Mouse (Mus musculus) forebrain, embryonic 13.5 days (tissue): ENCODE results near the gene Agpat2. TPM values are rescaled to one million over a fixed set of nuclear protein-coding genes. Genes with fewer than 3 reads are reported as not detected.
A peak's percentile ranks its signal among the peaks of the same experiment; 100 is the strongest.

Source experiments
- ATAC-seq: fragments of 200-750 bp; cut with Nextera tagmentation; 2 replicates; pipeline ENCODE4 v1.8.0; 2017
- H3K27ac ChIP-seq: fragments of 300-500 bp; sonication (generic); 2 replicates; pipeline ENCODE4 v1.5.1; 2015; ENCODE audit warnings: inconsistent platforms, mild to moderate bottlenecking, moderate library complexity
- H3K27me3 ChIP-seq: fragments of 300-500 bp; sonication (generic); 2 replicates; pipeline ENCODE4 v1.6.1; 2015; ENCODE audit warnings: mild to moderate bottlenecking, inconsistent platforms
- H3K36me3 ChIP-seq: fragments of 300-500 bp; sonication (generic); 2 replicates; pipeline ENCODE4 v1.6.1; 2015; ENCODE audit warnings: mild to moderate bottlenecking, inconsistent platforms; ENCODE audit not compliant: poor library complexity, severe bottlenecking
- H3K4me1 ChIP-seq: fragments of 300-500 bp; sonication (generic); 2 replicates; pipeline ENCODE4 v1.6.1; 2015; ENCODE audit warnings: inconsistent platforms
- H3K4me2 ChIP-seq: fragments of 300-500 bp; sonication (generic); 2 replicates; pipeline ENCODE4 v1.6.1; 2015; ENCODE audit warnings: inconsistent platforms, mild to moderate bottlenecking, moderate library complexity
- H3K4me3 ChIP-seq: fragments of 300-500 bp; sonication (generic); 2 replicates; pipeline ENCODE4 v1.5.1; 2015; ENCODE audit warnings: mild to moderate bottlenecking, inconsistent platforms
- H3K9ac ChIP-seq: fragments of 300-500 bp; sonication (generic); 2 replicates; pipeline ENCODE4 v1.6.1; 2015; ENCODE audit warnings: mild to moderate bottlenecking, inconsistent platforms
- H3K9me3 ChIP-seq: fragments of 300-500 bp; sonication (generic); replicated peaks from 2 replicates; pipeline ENCODE4 v1.6.1; 2016; ENCODE audit warnings: inconsistent platforms
- WGBS: fragments of 180-500 bp; shearing (Covaris S2); methylation state at CpG from one replicate; pipeline ENCODE4 v1.1.7; 2015; 5-methylcytosine and 5-hydroxymethylcytosine counted together
- polyA plus RNA-seq: library from polyadenylated mRNA; unstranded; fragments of >200 nt; fragmentation: Nextera tagmentation; extraction: Ambion mirVana; gene quantifications from 2 replicates; pipeline ENCODE4 v1.2.1, GENCODE M21; 2015

Gene Agpat2
- polyA plus RNA-seq, 1 experiment from 2014 or later = 2.5 TPM

- no peak overlapping the region for H3K4me2 ChIP-seq
- H3K9ac ChIP-seq = no peak overlapping the region; the same call in 1 of the 2 replicates
- H3K27ac ChIP-seq = no peak overlapping the region
- H3K9me3 ChIP-seq = no peaks in the 10 kb centered on the region
- 71% methylated on average over 21 of the region's 21 CpGs for WGBS
- peaks cover 40% of the 10 kb centered on the region for H3K4me1 ChIP-seq
- ATAC-seq = no peak
- H3K4me3 ChIP-seq = no peak overlapping the region
- H3K36me3 ChIP-seq = peaks cover 52% of the 10 kb centered on the region
- H3K27me3 ChIP-seq = no peaks in the 10 kb centered on the region
Observed at GRCm38 (mm10) chr2:26635489-26636324, 31.5 kb upstream of the Agpat2 start.

GRCm38 (mm10) chr2:26634629-26635488, 30.6 kb upstream of the Agpat2 start:
- Histone ChIP-seq H3K4me2 (no peak overlapping the region), H3K4me3 (no peak overlapping the region), H3K36me3 (peaks cover 52% of the 10 kb centered on the region), H3K4me1 (peaks cover 49% of the 10 kb centered on the region), H3K9me3 (no peaks in the 10 kb centered on the region), H3K9ac (no peak overlapping the region), H3K27me3 (no peaks in the 10 kb centered on the region), H3K27ac (no peak overlapping the region)
- no peak for ATAC-seq
- 68% methylated on average over 12 of the region's 12 CpGs for WGBS

GRCm38 (mm10) chr2:26633953-26634530, 29.8 kb upstream of the Agpat2 start:
- Histone ChIP-seq H3K4me2 (no peak overlapping the region), H3K4me1 (peaks cover 54% of the 10 kb centered on the region), H3K4me3 (no peak overlapping the region), H3K9ac (no peak overlapping the region; the same call in 1 of the 2 replicates), H3K27me3 (no peaks in the 10 kb centered on the region), H3K9me3 (no peaks in the 10 kb centered on the region), H3K27ac (no peak overlapping the region), H3K36me3 (peaks cover 52% of the 10 kb centered on the region)
- no peak for ATAC-seq
- 74% methylated on average over 4 of the region's 4 CpGs for WGBS

GRCm38 (mm10) chr2:26632541-26633395, 28.6 kb upstream of the Agpat2 start:
- peaks cover 47% of the 10 kb centered on the region for H3K4me1 ChIP-seq
- ATAC-seq = no peak
- H3K9ac ChIP-seq = 0 out of 2 replicates have a peak overlapping the region, but pooled peaks have one; percentile 6
- 92% methylated on average over 15 of the region's 16 CpGs for WGBS
- H3K36me3 ChIP-seq = peaks cover 42% of the 10 kb centered on the region
- no peak overlapping the region for H3K27ac ChIP-seq
- no peak overlapping the region for H3K4me2 ChIP-seq
- no peaks in the 10 kb centered on the region for H3K27me3 ChIP-seq
- H3K9me3 ChIP-seq = no peaks in the 10 kb centered on the region
- no peak overlapping the region for H3K4me3 ChIP-seq

- H3K4me3 ChIP-seq = peak overlapping the region; percentile 79
- H3K27me3 ChIP-seq = no peaks in the 10 kb centered on the region
- peak; percentile 50 for ATAC-seq
- peak overlapping the region; percentile 82 for H3K27ac ChIP-seq
- 10% methylated on average over 5 of the region's 5 CpGs for WGBS
- peak overlapping the region; percentile 99 for H3K9ac ChIP-seq
- H3K4me1 ChIP-seq = peaks cover 43% of the 10 kb centered on the region
- peak overlapping the region; percentile 86 for H3K4me2 ChIP-seq
- peaks cover 4% of the 10 kb centered on the region for H3K36me3 ChIP-seq
- no peaks in the 10 kb centered on the region for H3K9me3 ChIP-seq
Observed at GRCm38 (mm10) chr2:26628792-26629437, 24.7 kb upstream of the Agpat2 start.

GRCm38 (mm10) chr2:26627921-26628739, 23.9 kb upstream of the Agpat2 start, which contains the start of gene Fam69b:
TSS of gene Fam69b (plus strand) at chr2:26628457.
- Histone ChIP-seq H3K9ac (peak within 1 kb of the TSS; percentile 99), H3K4me1 (peaks cover 43% of the 10 kb centered on the region), H3K4me2 (peak within 1 kb of the TSS; percentile 86), H3K27ac (peak within 1 kb of the TSS; percentile 82), H3K9me3 (no peaks in the 10 kb centered on the region), H3K4me3 (peak within 1 kb of the TSS; percentile 79), H3K36me3 (peaks cover 4% of the 10 kb centered on the region; the same call in 1 of the 2 replicates), H3K27me3 (no peaks in the 10 kb centered on the region)
- ATAC-seq = peak; percentile 83
- under 1% methylated on average over 57 of the region's 70 CpGs for WGBS

- ATAC-seq = no peak
- 70% methylated on average over 3 of the region's 3 CpGs for WGBS
Observed at GRCm38 (mm10) chr2:26626081-26626480, 21.9 kb upstream of the Agpat2 start.

GRCm38 (mm10) chr2:26625419-26625818, 21.2 kb upstream of the Agpat2 start:
- Histone ChIP-seq H3K27me3 (no peaks in the 10 kb centered on the region), H3K9ac (no peak overlapping the region), H3K36me3 (no peaks in the 10 kb centered on the region), H3K4me3 (no peak overlapping the region), H3K4me1 (peaks cover 19% of the 10 kb centered on the region), H3K9me3 (no peaks in the 10 kb centered on the region), H3K27ac (no peak overlapping the region), H3K4me2 (no peak overlapping the region)
- no peak for ATAC-seq
- 88% methylated on average over 3 of the region's 3 CpGs for WGBS

More at GRCm38 (mm10) chr2:26626081-26626480, 21.9 kb upstream of the Agpat2 start:
- Histone ChIP-seq H3K4me2 (no peak overlapping the region), H3K9ac (no peak overlapping the region), H3K9me3 (no peaks in the 10 kb centered on the region), H3K4me1 (peaks cover 26% of the 10 kb centered on the region), H3K27ac (no peak overlapping the region), H3K36me3 (no peaks in the 10 kb centered on the region), H3K4me3 (no peak overlapping the region), H3K27me3 (no peaks in the 10 kb centered on the region)

- H3K4me2 ChIP-seq = no peak overlapping the region
- no peak overlapping the region for H3K9ac ChIP-seq
- H3K27ac ChIP-seq = no peak overlapping the region
- no peaks in the 10 kb centered on the region for H3K9me3 ChIP-seq
- H3K4me1 ChIP-seq = no peaks in the 10 kb centered on the region
- no peaks in the 10 kb centered on the region for H3K36me3 ChIP-seq
- H3K4me3 ChIP-seq = no peak overlapping the region
- no peaks in the 10 kb centered on the region for H3K27me3 ChIP-seq
- ATAC-seq = no peak
- 69% methylated on average over 5 of the region's 5 CpGs for WGBS
Observed at GRCm38 (mm10) chr2:26622984-26623383, 18.8 kb upstream of the Agpat2 start.

GRCm38 (mm10) chr2:26621246-26621645, 17.0 kb upstream of the Agpat2 start:
- Histone ChIP-seq H3K36me3 (no peaks in the 10 kb centered on the region), H3K9me3 (no peaks in the 10 kb centered on the region), H3K9ac (no peak overlapping the region), H3K27me3 (no peaks in the 10 kb centered on the region), H3K27ac (no peak overlapping the region), H3K4me1 (no peaks in the 10 kb centered on the region), H3K4me2 (no peak overlapping the region), H3K4me3 (no peak overlapping the region)
- 32% methylated on average over 2 of the region's 2 CpGs for WGBS
- no peak for ATAC-seq
